Mouse (Mus musculus): ENCODE data around the gene Cd300lg.

Gene Cd300lg

GRCm38 (mm10) chr11:102025991-102026660 is 15.2 kb upstream of the Cd300lg start:
- no peak for DNase-seq (ENCODE audit: low spot score)

- DNase-seq (ENCODE audit: low spot score): no peak
Measured at GRCm38 (mm10) chr11:102026694-102027360, 14.5 kb upstream of the Cd300lg start.

GRCm38 (mm10) chr11:102027361-102028017 is 13.8 kb upstream of the Cd300lg start:
- no peak for DNase-seq (ENCODE audit: low spot score)

- no peak for DNase-seq (ENCODE audit: low spot score)
Measured at GRCm38 (mm10) chr11:102028087-102028816, 13.1 kb upstream of the Cd300lg start, which contains the start of gene Mpp3. TSS of gene Mpp3 (minus strand) at chr11:102028461.

GRCm38 (mm10) chr11:102029304-102029703 is 12.0 kb upstream of the Cd300lg start:
- DNase-seq (ENCODE audit: low spot score): no peak

- no peak for DNase-seq (ENCODE audit: low spot score)
Measured at GRCm38 (mm10) chr11:102029966-102030365, 11.3 kb upstream of the Cd300lg start.

- no peak for DNase-seq (ENCODE audit: low spot score)
Measured at GRCm38 (mm10) chr11:102031149-102031548, 10.2 kb upstream of the Cd300lg start.

GRCm38 (mm10) chr11:102033055-102033591 is 8.2 kb upstream of the Cd300lg start:
- DNase-seq (ENCODE audit: low spot score): no peak

- no peak for DNase-seq (ENCODE audit: low spot score)
Measured at GRCm38 (mm10) chr11:102034887-102035286, 6.4 kb upstream of the Cd300lg start.

GRCm38 (mm10) chr11:102035456-102035960 is 5.8 kb upstream of the Cd300lg start:
- DNase-seq (ENCODE audit: low spot score): no peak

GRCm38 (mm10) chr11:102036336-102036735 is 5.0 kb upstream of the Cd300lg start:
- no peak for DNase-seq (ENCODE audit: low spot score)

- DNase-seq (ENCODE audit: low spot score): no peak
Measured at GRCm38 (mm10) chr11:102037789-102038188, 3.5 kb upstream of the Cd300lg start.

- DNase-seq (ENCODE audit: low spot score): no peak
Measured at GRCm38 (mm10) chr11:102039487-102040137, 1.7 kb upstream of the Cd300lg start.

- peak; percentile 29 for DNase-seq (ENCODE audit: low spot score)
Measured at GRCm38 (mm10) chr11:102040138-102040524, 1.2 kb upstream of the Cd300lg start.

GRCm38 (mm10) chr11:102040646-102041045 is 663 bp upstream of the Cd300lg start:
- DNase-seq (ENCODE audit: low spot score): no peak

- no peak for DNase-seq (ENCODE audit: low spot score)
Measured at GRCm38 (mm10) chr11:102042971-102043370, 1.7 kb downstream of the Cd300lg start.

- no peak for DNase-seq (ENCODE audit: low spot score)
Measured at GRCm38 (mm10) chr11:102043381-102043780, 2.1 kb downstream of the Cd300lg start.

- no peak for DNase-seq (ENCODE audit: low spot score)
Measured at GRCm38 (mm10) chr11:102044691-102045212, 3.4 kb downstream of the Cd300lg start.

- DNase-seq (ENCODE audit: low spot score): no peak
Measured at GRCm38 (mm10) chr11:102046607-102047006, 5.3 kb downstream of the Cd300lg start.

GRCm38 (mm10) chr11:102049875-102050482 is 8.7 kb downstream of the Cd300lg start:
- DNase-seq (ENCODE audit: low spot score): no peak

- DNase-seq (ENCODE audit: low spot score): no peak
Measured at GRCm38 (mm10) chr11:102051541-102051940, 10.2 kb downstream of the Cd300lg start.

Measured in T-cell, adult 2 months (primary cell).